ENCODE assay signal across 13 mouse cellular contexts in the genomic region with DNA sequence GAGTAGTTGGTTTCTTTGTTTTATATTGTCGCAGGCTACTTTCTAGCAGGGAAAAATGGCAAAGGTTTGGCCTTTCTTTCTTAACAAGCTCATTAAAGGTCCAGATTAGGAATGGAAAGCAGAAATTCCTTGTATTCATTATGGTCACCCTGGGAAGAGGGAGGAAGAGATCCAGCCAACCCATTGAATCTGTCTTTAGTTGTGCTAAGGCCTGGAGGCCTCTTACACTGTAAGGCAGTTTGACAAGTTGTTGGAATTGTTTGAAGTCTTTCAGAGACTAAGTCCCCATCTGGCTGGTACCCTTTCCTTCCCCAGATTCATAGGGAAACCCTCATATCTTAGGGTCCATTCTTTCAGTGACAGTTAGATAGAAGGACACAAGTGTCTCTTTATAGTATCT.
"Had no signal": no experiment of that assay in that cellular context is flagged by ENCODE, and none has a peak within 500 bp of the region (broad histone marks: within the 10 kb centered on the region; RNA-seq: fewer than 3 reads in every experiment).

No protein-coding gene starts in this region.

- H3K4me3 ChIP-seq: layer of hippocampus, adult 2 months; liver, embryonic 13.5 days; stomach, embryonic 15.5 days had no signal

- H3K27me3 ChIP-seq: liver, embryonic 13.5 days; stomach, embryonic 15.5 days had no signal

- H3K4me1 ChIP-seq: liver, embryonic 13.5 days; stomach, embryonic 15.5 days had no signal

- H3K4me2 ChIP-seq: liver, embryonic 13.5 days; midbrain, embryonic 11.5 days; stomach, embryonic 15.5 days had no signal

- H3K36me3 ChIP-seq: liver, embryonic 13.5 days; stomach, embryonic 15.5 days had no signal

- H3K9ac ChIP-seq: liver, embryonic 13.5 days; stomach, embryonic 15.5 days had no signal

- H3K27ac ChIP-seq: kidney, postnatal 0 days; layer of hippocampus, adult 2 months; liver, embryonic 13.5 days; stomach, embryonic 15.5 days had no signal

- H3K9me3 ChIP-seq: liver, embryonic 13.5 days; stomach, embryonic 15.5 days had no signal

- DNase-seq: kidney, adult 18-20 months; kidney, postnatal 25 days; layer of hippocampus, adult 9-11 months; liver, embryonic 13.5 days; lung, adult 2 months; lung, postnatal 14 days; lung, postnatal 4 days; midbrain, embryonic 14.5 days; thymus, postnatal 36 days had no signal
